Mouse (Mus musculus): Measurements from ENCODE around the gene Thrb. TPM values are rescaled to one million over a fixed set of nuclear protein-coding genes. Genes with fewer than 3 reads are reported as not detected.
"Not testable (repeated sequence)": the region's sequence is repeated elsewhere in the genome, so short reads cannot be mapped to it uniquely, and the experiment has no call there.

Gene Thrb
- polyA plus RNA-seq, 1 experiment from 2014 or later, result 0.74 TPM

GRCm38 (mm10) chr14:17906931-17907330 is 246.9 kb downstream of the Thrb start:
- Histone ChIP-seq H3K4me1 (no peaks in the 10 kb centered on the region), H3K36me3 (replicated peaks) (no peaks in the 10 kb centered on the region), H3K27me3 (ENCODE audit: poor library complexity, severe bottlenecking) (no peaks in the 10 kb centered on the region), H3K27ac (no peak overlapping the region), H3K4me3 (no peak overlapping the region), H3K9me3 (0 out of 2 replicates have a peak, but pooled peaks cover 2% of the 10 kb centered on the region)
- no peak for DNase-seq (ENCODE audit: extremely low spot score, low spot score)
- 76% methylated on average over 4 of the region's 4 CpGs for WGBS

GRCm38 (mm10) chr14:17911157-17911556 is 251.1 kb downstream of the Thrb start:
- no peaks in the 10 kb centered on the region for H3K27me3 ChIP-seq (ENCODE audit: poor library complexity, severe bottlenecking)
- H3K36me3 ChIP-seq (replicated peaks), result no peaks in the 10 kb centered on the region
- 92% methylated on average over 3 of the region's 3 CpGs for WGBS
- DNase-seq (ENCODE audit: extremely low spot score, low spot score), result no peak
- H3K9me3 ChIP-seq, result no peaks in the 10 kb centered on the region
- H3K27ac ChIP-seq, result no peak overlapping the region
- H3K4me1 ChIP-seq, result no peaks in the 10 kb centered on the region
- H3K4me3 ChIP-seq, result no peak overlapping the region

- Histone ChIP-seq H3K27me3 (ENCODE audit: poor library complexity, severe bottlenecking) (no peaks in the 10 kb centered on the region), H3K27ac (no peak overlapping the region), H3K4me3 (no peak overlapping the region), H3K4me1 (peaks cover 7% of the 10 kb centered on the region), H3K9me3 (no peaks in the 10 kb centered on the region), H3K36me3 (replicated peaks) (no peaks in the 10 kb centered on the region)
- no peak for DNase-seq (ENCODE audit: extremely low spot score, low spot score)
- 78% methylated on average over 6 of the region's 6 CpGs for WGBS
These were observed 252.6 kb downstream of the Thrb start for GRCm38 (mm10) chr14:17912573-17913207.

GRCm38 (mm10) chr14:17915556-17915955 is 255.5 kb downstream of the Thrb start:
- no peak for DNase-seq (ENCODE audit: extremely low spot score, low spot score)
- H3K4me3 ChIP-seq, result no peak overlapping the region
- H3K9me3 ChIP-seq, result no peaks in the 10 kb centered on the region
- no peaks in the 10 kb centered on the region for H3K36me3 ChIP-seq (replicated peaks)
- no peaks in the 10 kb centered on the region for H3K27me3 ChIP-seq (ENCODE audit: poor library complexity, severe bottlenecking)
- 82% methylated on average over 2 of the region's 2 CpGs for WGBS
- H3K27ac ChIP-seq, result no peak overlapping the region
- peaks cover 15% of the 10 kb centered on the region for H3K4me1 ChIP-seq

- H3K9me3 ChIP-seq, result no peaks in the 10 kb centered on the region
- H3K4me3 ChIP-seq, result no peak overlapping the region
- no peaks in the 10 kb centered on the region for H3K27me3 ChIP-seq (ENCODE audit: poor library complexity, severe bottlenecking)
- 83% methylated on average over 2 of the region's 2 CpGs for WGBS
- peaks cover 15% of the 10 kb centered on the region for H3K4me1 ChIP-seq
- no peak overlapping the region for H3K27ac ChIP-seq
- H3K36me3 ChIP-seq (replicated peaks), result no peaks in the 10 kb centered on the region
- no peak for DNase-seq (ENCODE audit: extremely low spot score, low spot score)
These were observed 256.6 kb downstream of the Thrb start for GRCm38 (mm10) chr14:17916651-17917050.

- 79% methylated on average over 3 of the region's 3 CpGs for WGBS
- H3K4me3 ChIP-seq, result no peak overlapping the region
- no peak overlapping the region for H3K27ac ChIP-seq
- H3K9me3 ChIP-seq, result no peaks in the 10 kb centered on the region
- H3K4me1 ChIP-seq, result peaks cover 15% of the 10 kb centered on the region
- no peaks in the 10 kb centered on the region for H3K27me3 ChIP-seq (ENCODE audit: poor library complexity, severe bottlenecking)
- DNase-seq (ENCODE audit: extremely low spot score, low spot score), result no peak
- H3K36me3 ChIP-seq (replicated peaks), result no peaks in the 10 kb centered on the region
These were observed 257.2 kb downstream of the Thrb start for GRCm38 (mm10) chr14:17917124-17917763.

GRCm38 (mm10) chr14:17917899-17918298 is 257.8 kb downstream of the Thrb start:
- H3K27ac ChIP-seq, result no peak overlapping the region
- DNase-seq (ENCODE audit: extremely low spot score, low spot score), result no peak
- WGBS, result 49% methylated on average over 3 of the region's 3 CpGs
- no peaks in the 10 kb centered on the region for H3K36me3 ChIP-seq (replicated peaks)
- no peaks in the 10 kb centered on the region for H3K27me3 ChIP-seq (ENCODE audit: poor library complexity, severe bottlenecking)
- peaks cover 17% of the 10 kb centered on the region for H3K4me1 ChIP-seq
- H3K4me3 ChIP-seq, result no peak overlapping the region
- H3K9me3 ChIP-seq, result no peaks in the 10 kb centered on the region

- no peaks in the 10 kb centered on the region for H3K36me3 ChIP-seq (replicated peaks)
- WGBS, result 73% methylated on average over 8 of the region's 8 CpGs
- no peaks in the 10 kb centered on the region for H3K9me3 ChIP-seq
- H3K4me3 ChIP-seq, result no peak overlapping the region
- no peak for DNase-seq (ENCODE audit: extremely low spot score, low spot score)
- peaks cover 11% of the 10 kb centered on the region for H3K4me1 ChIP-seq
- H3K27me3 ChIP-seq (ENCODE audit: poor library complexity, severe bottlenecking), result no peaks in the 10 kb centered on the region
- no peak overlapping the region for H3K27ac ChIP-seq
These were observed 263.0 kb downstream of the Thrb start for GRCm38 (mm10) chr14:17922807-17923704.

- no peak overlapping the region for H3K27ac ChIP-seq
- DNase-seq (ENCODE audit: extremely low spot score, low spot score), result no peak
- H3K27me3 ChIP-seq (ENCODE audit: poor library complexity, severe bottlenecking), result no peaks in the 10 kb centered on the region
- no peak overlapping the region for H3K4me3 ChIP-seq
- peaks cover 6% of the 10 kb centered on the region for H3K4me1 ChIP-seq
- 25% methylated on average over 1 of the region's 1 CpGs for WGBS
- no peaks in the 10 kb centered on the region for H3K9me3 ChIP-seq
- no peaks in the 10 kb centered on the region for H3K36me3 ChIP-seq (replicated peaks)
These were observed 267.4 kb downstream of the Thrb start for GRCm38 (mm10) chr14:17927469-17927868.

- no peak overlapping the region for H3K27ac ChIP-seq
- no peak for DNase-seq (ENCODE audit: extremely low spot score, low spot score)
- H3K36me3 ChIP-seq (replicated peaks), result no peaks in the 10 kb centered on the region
- H3K9me3 ChIP-seq, result no peaks in the 10 kb centered on the region
- 73% methylated on average over 5 of the region's 5 CpGs for WGBS
- H3K27me3 ChIP-seq (ENCODE audit: poor library complexity, severe bottlenecking), result no peaks in the 10 kb centered on the region
- H3K4me3 ChIP-seq, result no peak overlapping the region
- no peaks in the 10 kb centered on the region for H3K4me1 ChIP-seq
These were observed 269.5 kb downstream of the Thrb start for GRCm38 (mm10) chr14:17929585-17929984.

- H3K9me3 ChIP-seq, result no peaks in the 10 kb centered on the region
- no peaks in the 10 kb centered on the region for H3K36me3 ChIP-seq (replicated peaks)
- no peaks in the 10 kb centered on the region for H3K27me3 ChIP-seq (ENCODE audit: poor library complexity, severe bottlenecking)
- no peaks in the 10 kb centered on the region for H3K4me1 ChIP-seq
- no peak overlapping the region for H3K4me3 ChIP-seq
- WGBS, result 88% methylated on average over 2 of the region's 2 CpGs
- H3K27ac ChIP-seq, result no peak overlapping the region
- DNase-seq (ENCODE audit: extremely low spot score, low spot score), result no peak
These were observed 273.4 kb downstream of the Thrb start for GRCm38 (mm10) chr14:17933475-17933874.

- WGBS, result 92% methylated on average over 4 of the region's 4 CpGs
- H3K4me1 ChIP-seq; H3K4me3 ChIP-seq; H3K27ac ChIP-seq; H3K36me3 ChIP-seq (replicated peaks); H3K27me3 ChIP-seq (ENCODE audit: poor library complexity, severe bottlenecking); H3K9me3 ChIP-seq; DNase-seq (ENCODE audit: extremely low spot score, low spot score): not testable (repeated sequence)
These were observed 274.7 kb downstream of the Thrb start for GRCm38 (mm10) chr14:17934779-17935178.

- H3K4me1 ChIP-seq, result no peaks in the 10 kb centered on the region
- no peak overlapping the region for H3K4me3 ChIP-seq
- 67% methylated on average over 2 of the region's 2 CpGs for WGBS
- no peaks in the 10 kb centered on the region for H3K27me3 ChIP-seq (ENCODE audit: poor library complexity, severe bottlenecking)
- no peak for DNase-seq (ENCODE audit: extremely low spot score, low spot score)
- H3K36me3 ChIP-seq (replicated peaks), result no peaks in the 10 kb centered on the region
- no peaks in the 10 kb centered on the region for H3K9me3 ChIP-seq
- no peak overlapping the region for H3K27ac ChIP-seq
These were observed 294.0 kb downstream of the Thrb start for GRCm38 (mm10) chr14:17954038-17954437.

All from forebrain, embryonic 10.5 days (tissue).